Mouse (Mus musculus) liver, adult 2 months (tissue): ENCODE data around the gene Rpusd4. TPM values are rescaled to one million over a fixed set of nuclear protein-coding genes. Genes with fewer than 3 reads are reported as not detected.

ENCODE experiments used
- DNase-seq: peaks from one replicate; pipeline ENCODE4 v3.0.0-alpha.2; 2011; ENCODE audit warnings: low read depth, low spot score; ENCODE audit errors: extremely low read depth
- H3K27ac ChIP-seq: fragments of 200-500 bp; replicated peaks from 2 replicates; pipeline ENCODE4 v1.5.1; 2012; ENCODE audit warnings: low read depth, mild to moderate bottlenecking, control low read depth, inconsistent platforms, low read length; ENCODE audit not compliant: insufficient read depth
- H3K27me3 ChIP-seq: fragments of 200-500 bp; 2 replicates; pipeline ENCODE4 v1.6.1; 2012; ENCODE audit warnings: mild to moderate bottlenecking, moderate library complexity, low read length, inconsistent platforms; ENCODE audit not compliant: control insufficient read depth, insufficient read depth
- H3K36me3 ChIP-seq: fragments of 200-500 bp; 2 replicates; pipeline ENCODE4 v1.6.1; 2012; ENCODE audit warnings: low read length, inconsistent platforms; ENCODE audit not compliant: control insufficient read depth, insufficient read depth
- H3K4me1 ChIP-seq: fragments of 200-500 bp; 2 replicates; pipeline ENCODE4 v1.6.1; 2011; ENCODE audit warnings: low read length; ENCODE audit not compliant: control insufficient read depth, insufficient read depth
- H3K4me3 ChIP-seq: fragments of 200-500 bp; 2 replicates; pipeline ENCODE4 v1.5.1; 2011; ENCODE audit warnings: low read depth, mild to moderate bottlenecking, control low read depth, low read length, moderate library complexity; ENCODE audit not compliant: insufficient read depth
- H3K79me2 ChIP-seq: fragments of 200-500 bp; 2 replicates; pipeline ENCODE4 v1.6.1; 2012; ENCODE audit warnings: inconsistent platforms, mild to moderate bottlenecking, low read length, moderate library complexity; ENCODE audit not compliant: control insufficient read depth, insufficient read depth
- H3K9ac ChIP-seq: fragments of 200-500 bp; 2 replicates; pipeline ENCODE4 v1.6.1; 2012; ENCODE audit warnings: low read depth, mild to moderate bottlenecking, control low read depth, inconsistent platforms, low read length
- CTCF ChIP-seq: fragments of 200-500 bp; IDR thresholded peaks from 2 replicates; pipeline ENCODE4 v1.5.1; 2011; ENCODE audit warnings: low read depth, low read length, control low read depth
- POLR2A ChIP-seq: fragments of 200-500 bp; IDR thresholded peaks from 2 replicates; pipeline ENCODE4 v1.6.1; 2011; ENCODE audit warnings: low read length, control low read depth; ENCODE audit not compliant: insufficient read depth; ENCODE audit errors: extremely low read depth
- WGBS: fragments of 180-500 bp; shearing (Covaris S2); methylation state at CpG from one replicate; pipeline ENCODE4 v1.1.7; 2018; 5-methylcytosine and 5-hydroxymethylcytosine counted together
- polyA plus RNA-seq: library from polyadenylated mRNA; depleted of rRNA; stranded (reverse); fragments of >200 nt; gene quantifications from 2 replicates; pipeline ENCODE4 v1.2.3, GENCODE M21; 2012
- total RNA-seq: library from RNA; depleted of rRNA; stranded (reverse); fragments of >200 nt; gene quantifications from 2 replicates; pipeline ENCODE4 v1.2.3, GENCODE M21; 2014

The Rpusd4 gene
- total and polyA plus RNA-seq, 2 experiments, result 4.2 to 6.5 TPM

DNA sequence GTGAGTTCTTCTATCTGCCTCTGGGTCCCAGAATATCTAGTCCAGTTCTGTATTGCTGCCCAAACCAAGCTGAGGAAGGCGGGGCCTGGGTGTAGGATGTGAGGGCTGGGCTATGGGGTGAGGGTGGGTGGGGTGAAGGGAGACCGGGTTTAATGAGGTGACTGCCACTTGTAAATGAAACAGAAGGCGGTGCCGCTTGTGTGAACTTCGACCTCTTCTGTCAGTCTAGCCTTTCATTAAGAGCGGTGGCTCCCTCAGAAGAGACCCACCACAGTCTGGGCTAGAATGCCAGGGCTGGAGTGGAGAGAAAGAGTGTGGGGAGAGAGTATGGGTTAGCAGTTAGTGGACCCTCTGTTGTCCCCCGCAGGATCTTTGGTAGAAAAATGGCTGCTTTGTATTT lies 22.3 kb downstream of the Rpusd4 start:
- H3K36me3 ChIP-seq, result no peaks in the 10 kb centered on the region
- H3K4me1 ChIP-seq, result no peaks in the 10 kb centered on the region
- DNase-seq, result no peak
- H3K9ac ChIP-seq, result no peak overlapping the region
- H3K79me2 ChIP-seq, result no peaks in the 10 kb centered on the region
- no peak for TF ChIP-seq CTCF
- TF ChIP-seq POLR2A, result no peak
- no peaks in the 10 kb centered on the region for H3K27me3 ChIP-seq
- WGBS, result 48% methylated on average over 7 of the region's 7 CpGs
- H3K4me3 ChIP-seq, result no peak overlapping the region
- no peak overlapping the region for H3K27ac ChIP-seq

DNA sequence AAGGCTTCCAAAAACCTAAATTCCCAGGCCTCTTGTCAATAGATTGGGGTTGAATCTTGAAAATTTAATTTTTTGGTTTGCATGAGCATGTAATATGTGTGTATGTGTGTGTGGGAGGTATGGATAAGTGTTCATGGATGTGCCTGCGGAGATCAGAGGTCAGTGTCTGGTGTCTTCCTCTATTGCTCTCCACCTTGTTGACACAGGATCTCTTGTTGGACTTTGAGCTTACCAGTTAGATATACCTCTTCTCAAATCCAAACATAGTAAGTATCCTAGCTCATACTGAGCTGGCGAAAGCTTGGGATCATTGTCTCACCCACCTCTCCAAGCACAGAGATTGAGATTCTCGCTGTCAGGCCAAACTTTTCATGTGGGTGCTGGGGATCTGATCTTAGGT lies 22.8 kb downstream of the Rpusd4 start:
- Histone ChIP-seq H3K27ac (no peak overlapping the region), H3K27me3 (no peaks in the 10 kb centered on the region), H3K4me3 (no peak overlapping the region), H3K36me3 (no peaks in the 10 kb centered on the region), H3K9ac (no peak overlapping the region), H3K79me2 (no peaks in the 10 kb centered on the region), H3K4me1 (no peaks in the 10 kb centered on the region)
- no peak for DNase-seq
- TF ChIP-seq POLR2A (no peak), CTCF (no peak)
- whole genome bisulfite sequencing, result 87% methylated on average over 3 of the region's 3 CpGs

DNA sequence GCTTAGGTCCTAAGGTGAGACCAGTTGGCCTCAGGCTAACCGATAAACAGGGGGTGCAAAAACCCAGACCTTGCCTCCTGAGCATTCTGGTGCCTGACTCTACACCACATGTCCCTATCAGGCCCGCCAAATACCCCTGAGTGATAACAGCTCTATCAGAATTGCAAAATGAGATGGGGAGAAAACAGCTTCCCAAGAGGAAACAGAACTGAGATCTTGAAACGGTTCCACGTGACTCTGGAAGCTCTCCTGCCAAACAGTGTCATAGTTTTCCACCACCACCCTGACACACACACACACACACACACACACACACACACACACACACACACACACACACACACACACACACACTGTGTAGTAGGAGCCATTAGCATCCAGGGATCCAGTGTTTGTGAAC lies 23.3 kb downstream of the Rpusd4 start:
- no peak for DNase-seq
- Histone ChIP-seq H3K4me3 (no peak overlapping the region), H3K4me1 (no peaks in the 10 kb centered on the region), H3K27me3 (no peaks in the 10 kb centered on the region), H3K79me2 (no peaks in the 10 kb centered on the region), H3K27ac (no peak overlapping the region), H3K36me3 (no peaks in the 10 kb centered on the region), H3K9ac (no peak overlapping the region)
- TF ChIP-seq POLR2A (no peak), CTCF (no peak)
- 70% methylated on average over 4 of the region's 4 CpGs for WGBS

DNA sequence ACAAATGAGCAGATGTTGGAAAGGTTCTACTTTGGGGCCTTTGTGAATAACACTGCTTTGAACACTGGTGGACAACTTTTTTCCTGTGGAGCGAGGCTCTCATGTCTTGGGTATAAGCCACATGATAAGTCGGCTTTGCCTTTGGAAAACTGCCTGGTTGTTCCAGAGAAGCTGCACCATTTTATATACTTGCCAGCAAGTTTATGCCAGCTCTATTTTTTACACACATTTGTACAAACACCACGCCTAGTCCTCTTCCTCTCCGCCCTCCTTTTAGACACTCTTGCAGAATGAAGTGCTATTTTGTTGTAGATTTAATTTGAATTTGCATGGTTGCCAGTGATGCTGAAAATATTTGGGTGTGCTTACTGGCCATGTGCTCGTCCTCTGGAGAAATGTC lies 25.8 kb downstream of the Rpusd4 start:
- 88% methylated on average over 5 of the region's 5 CpGs for WGBS
- H3K9ac ChIP-seq, result no peak overlapping the region
- no peak overlapping the region for H3K27ac ChIP-seq
- H3K36me3 ChIP-seq, result no peaks in the 10 kb centered on the region
- no peaks in the 10 kb centered on the region for H3K79me2 ChIP-seq
- H3K4me3 ChIP-seq, result no peak overlapping the region
- no peaks in the 10 kb centered on the region for H3K27me3 ChIP-seq
- TF ChIP-seq CTCF (no peak), POLR2A (no peak)
- no peak for DNase-seq
- no peaks in the 10 kb centered on the region for H3K4me1 ChIP-seq

- no peaks in the 10 kb centered on the region for H3K36me3 ChIP-seq
- no peak for DNase-seq
- H3K4me3 ChIP-seq, result no peak overlapping the region
- H3K27ac ChIP-seq, result no peak overlapping the region
- no peaks in the 10 kb centered on the region for H3K79me2 ChIP-seq
- H3K9ac ChIP-seq, result no peak overlapping the region
- H3K4me1 ChIP-seq, result no peaks in the 10 kb centered on the region
- no peaks in the 10 kb centered on the region for H3K27me3 ChIP-seq
- TF ChIP-seq CTCF (no peak), POLR2A (no peak)
Observed at GRCm38 (mm10) chr9:35297791-35298190, 30.1 kb downstream of the Rpusd4 start.

- Histone ChIP-seq H3K79me2 (no peaks in the 10 kb centered on the region), H3K27me3 (no peaks in the 10 kb centered on the region), H3K4me3 (no peak overlapping the region), H3K9ac (no peak overlapping the region), H3K36me3 (no peaks in the 10 kb centered on the region), H3K27ac (no peak overlapping the region), H3K4me1 (no peaks in the 10 kb centered on the region)
- no peak for TF ChIP-seq POLR2A
- no peak for TF ChIP-seq CTCF
- 93% methylated on average over 3 of the region's 3 CpGs for WGBS
- no peak for DNase-seq
Observed at GRCm38 (mm10) chr9:35302172-35302571, 34.5 kb downstream of the Rpusd4 start.

- Histone ChIP-seq H3K9ac (no peak overlapping the region), H3K27ac (no peak overlapping the region), H3K4me1 (no peaks in the 10 kb centered on the region), H3K4me3 (no peak overlapping the region), H3K27me3 (no peaks in the 10 kb centered on the region), H3K36me3 (no peaks in the 10 kb centered on the region), H3K79me2 (no peaks in the 10 kb centered on the region)
- no peak for TF ChIP-seq POLR2A
- TF ChIP-seq CTCF, result no peak
- WGBS, result 84% methylated on average over 7 of the region's 7 CpGs
- no peak for DNase-seq
Observed at GRCm38 (mm10) chr9:35307461-35307860, 39.8 kb downstream of the Rpusd4 start.
